Mouse (Mus musculus) induced T-regulatory cell, adult 2 months (primary cell): ENCODE results near the gene Col16a1.
A peak's percentile ranks its signal among the peaks of the same experiment; 100 is the strongest.

Experiments
- DNase-seq: peaks from one replicate; pipeline ENCODE4 v3.0.0-alpha.2; 2012; ENCODE audit warnings: low read depth

The Col16a1 gene

GRCm38 (mm10) chr4:130047331-130048202 is at the start of gene Col16a1:
Gene Col16a1 (plus strand): TSS chr4:130047840.
- DNase-seq = peak; percentile 15

GRCm38 (mm10) chr4:129998124-129998523 is 49.5 kb upstream of the Col16a1 start:
- no peak for DNase-seq

DNA sequence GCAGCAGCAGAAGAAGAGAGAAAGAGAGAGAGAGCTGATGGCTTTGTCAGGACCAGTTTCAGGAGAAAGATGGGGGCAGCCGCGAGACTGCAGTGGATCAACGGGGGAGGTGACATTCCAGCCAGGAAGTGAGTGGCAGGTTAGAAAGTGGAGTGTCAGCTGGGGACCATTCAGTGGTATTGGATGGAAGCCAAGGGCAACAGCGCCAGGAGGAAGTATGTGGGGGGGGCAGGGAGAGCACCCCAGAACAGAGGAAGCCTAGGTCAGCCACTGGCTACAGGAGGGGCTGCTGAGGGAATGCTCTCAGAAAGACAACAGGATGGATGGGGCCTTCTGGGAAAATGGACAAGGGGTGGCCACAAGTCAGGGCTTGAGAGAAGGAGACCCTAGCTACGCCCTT is 45.9 kb upstream of the Col16a1 start:
- no peak for DNase-seq

DNA sequence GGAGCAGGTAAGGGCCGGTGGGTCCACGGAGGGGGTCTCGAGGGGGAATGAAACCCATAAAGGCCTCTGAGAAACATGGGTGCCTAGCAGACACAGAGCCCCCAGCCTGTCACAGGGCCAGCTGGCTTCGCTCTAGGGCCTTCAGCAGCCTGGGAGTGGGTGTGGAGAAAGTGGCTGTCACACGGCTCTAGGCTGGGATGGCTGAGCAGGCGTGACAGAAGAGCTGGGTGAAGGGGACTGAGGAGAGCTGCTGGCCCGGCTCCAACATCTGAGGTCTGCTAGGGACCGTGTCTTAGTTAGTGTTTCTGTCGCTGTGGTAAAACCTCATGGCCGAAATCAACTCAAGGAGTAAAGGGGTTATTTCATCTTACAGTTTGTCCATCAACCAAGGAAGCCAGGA is 45.5 kb upstream of the Col16a1 start:
- no peak for DNase-seq

GRCm38 (mm10) chr4:130005593-130005992 is 42.0 kb upstream of the Col16a1 start:
- DNase-seq = peak; percentile 15

GRCm38 (mm10) chr4:130006533-130006932 is 41.1 kb upstream of the Col16a1 start:
- peak; percentile 12 for DNase-seq

DNA sequence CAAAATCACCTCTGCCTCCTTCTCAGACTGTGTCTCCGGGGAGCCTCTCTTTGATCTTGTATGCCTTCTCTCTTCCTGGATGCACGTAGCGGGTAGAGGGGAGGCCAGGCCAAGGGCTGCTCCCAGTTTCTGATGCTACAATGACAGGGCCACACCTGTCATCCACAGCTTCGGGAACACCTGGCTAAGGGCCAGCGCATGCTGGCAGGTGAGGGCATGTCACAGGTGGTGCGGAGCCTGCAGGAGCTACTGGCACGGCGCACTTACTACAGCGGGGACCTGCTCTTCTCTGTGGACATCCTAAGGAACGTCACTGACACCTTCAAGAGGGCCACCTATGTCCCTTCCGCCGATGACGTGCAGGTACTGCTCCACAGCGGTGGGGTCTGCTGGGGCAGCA is 38.6 kb upstream of the Col16a1 start:
- DNase-seq = no peak

- no peak for DNase-seq
Measured at GRCm38 (mm10) chr4:130010723-130011122, 36.9 kb upstream of the Col16a1 start.

DNA sequence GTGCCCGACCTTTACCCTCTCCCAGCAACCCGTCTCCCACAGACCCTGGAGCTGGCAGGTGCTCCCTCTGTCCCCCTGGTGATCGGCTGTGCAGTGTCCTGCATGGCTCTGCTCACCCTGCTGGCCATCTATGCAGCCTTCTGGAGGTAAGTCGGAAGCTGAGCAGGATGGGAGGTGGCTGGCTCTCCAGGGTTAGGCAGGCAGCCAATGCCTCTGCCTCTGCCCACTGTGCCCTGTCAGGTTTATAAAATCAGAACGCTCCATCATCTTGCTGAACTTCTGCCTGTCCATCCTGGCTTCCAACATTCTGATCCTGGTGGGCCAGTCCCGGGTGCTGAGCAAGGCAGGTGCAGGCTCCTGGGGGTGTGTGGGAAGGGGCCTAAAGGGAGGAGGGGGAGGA is 35.4 kb upstream of the Col16a1 start:
- no peak for DNase-seq

DNA sequence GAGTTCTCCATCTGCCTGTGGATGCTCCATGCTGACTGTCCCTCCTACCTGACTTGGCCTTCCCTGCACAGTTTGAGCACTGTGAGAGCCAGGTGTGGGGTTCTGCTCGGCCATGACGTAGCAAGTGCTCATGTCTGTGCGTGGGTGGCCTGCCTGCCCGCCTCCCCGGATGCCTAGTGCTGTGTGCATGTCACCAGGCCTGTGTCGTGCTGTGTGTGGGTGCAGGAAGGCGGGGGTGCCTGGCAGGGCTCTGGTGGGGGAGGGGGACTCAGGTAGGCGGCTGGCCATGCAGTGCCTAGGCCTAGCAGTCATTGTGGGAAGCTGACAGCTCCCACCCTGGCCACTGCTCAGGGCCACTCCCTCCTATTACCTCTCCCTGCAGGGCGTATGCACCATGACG is 34.5 kb upstream of the Col16a1 start:
- no peak for DNase-seq

GRCm38 (mm10) chr4:130016010-130016409 is 31.6 kb upstream of the Col16a1 start:
- no peak for DNase-seq

- DNase-seq = peak; percentile 29
Measured at GRCm38 (mm10) chr4:130017036-130017674, 30.5 kb upstream of the Col16a1 start.

DNA sequence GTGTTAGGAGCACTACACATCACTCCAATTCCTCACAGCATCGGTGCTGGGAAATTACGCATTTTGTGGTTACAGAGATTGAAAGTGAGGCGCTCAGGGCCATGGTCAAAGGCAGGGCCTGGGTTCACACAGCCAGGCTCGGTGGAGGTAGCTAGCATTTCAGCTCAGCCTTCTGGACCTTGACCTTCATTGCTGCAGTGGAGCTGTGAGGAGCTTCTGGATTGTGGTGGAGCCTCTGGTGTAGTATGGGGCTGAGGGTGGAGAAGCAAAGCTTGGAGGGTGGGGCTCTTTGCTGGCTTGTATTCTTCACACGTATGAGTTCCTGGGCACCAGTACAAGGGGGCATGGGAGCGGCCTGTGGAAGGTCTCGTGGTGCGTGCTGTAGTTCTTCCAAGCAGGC is 24.7 kb upstream of the Col16a1 start:
- no peak for DNase-seq

DNA sequence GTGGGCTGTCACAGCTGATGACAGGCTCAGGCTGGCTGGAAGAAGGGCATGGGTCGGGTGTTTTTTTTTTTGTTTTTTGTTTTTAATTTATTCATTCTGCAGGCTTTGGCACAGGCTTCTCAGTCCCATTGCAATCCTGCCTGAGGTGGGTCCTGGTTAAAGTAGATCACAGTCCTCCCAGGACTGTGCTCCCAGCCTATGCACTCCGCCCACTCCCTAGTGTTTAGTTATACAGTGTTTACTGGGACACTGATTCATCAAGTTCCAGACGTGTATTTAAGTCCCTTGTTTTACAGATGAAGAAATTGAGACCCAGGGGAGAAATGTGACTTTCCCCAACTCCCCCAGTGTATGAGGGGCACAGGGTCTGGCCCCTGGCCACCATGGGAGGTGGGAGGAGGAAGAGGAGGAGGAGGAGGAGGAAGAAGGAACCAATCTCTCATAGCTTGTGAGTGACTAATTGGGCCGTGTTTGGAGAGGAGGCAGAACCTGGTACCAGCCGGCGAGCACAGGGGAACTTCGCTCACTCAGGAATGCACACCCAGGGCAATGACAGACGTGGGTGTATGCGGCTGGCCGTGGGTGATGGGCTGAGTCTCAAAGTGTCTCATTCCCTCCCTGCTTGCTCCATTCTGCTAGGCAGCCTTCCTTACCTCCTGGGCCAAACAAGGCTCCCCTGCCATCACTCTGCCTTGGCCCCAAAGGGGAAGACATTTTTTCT is 24.0 kb upstream of the Col16a1 start:
- no peak for DNase-seq

GRCm38 (mm10) chr4:130025544-130025943 is 22.1 kb upstream of the Col16a1 start:
- no peak for DNase-seq

- DNase-seq = no peak
Measured at GRCm38 (mm10) chr4:130031146-130031545, 16.5 kb upstream of the Col16a1 start.

DNA sequence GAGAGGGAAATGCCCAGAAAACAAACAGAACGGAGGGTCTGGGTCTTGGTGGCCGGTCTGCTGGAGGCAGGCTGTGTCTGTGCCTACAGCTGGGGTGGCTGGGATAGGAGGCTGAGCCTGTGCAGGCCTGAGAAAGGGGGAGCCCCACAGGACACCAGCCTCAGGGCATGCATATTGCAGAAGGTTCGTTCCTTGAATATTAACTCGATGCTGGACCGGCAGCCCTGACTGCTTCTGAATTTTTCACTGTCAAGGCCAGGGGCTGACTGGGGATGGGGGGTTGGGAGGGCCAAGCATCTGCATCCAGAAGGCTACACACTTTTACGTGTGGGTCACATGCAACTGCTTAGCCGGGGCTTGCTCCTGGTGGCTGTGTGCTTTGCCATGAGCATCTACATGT is 14.1 kb upstream of the Col16a1 start:
- no peak for DNase-seq

DNA sequence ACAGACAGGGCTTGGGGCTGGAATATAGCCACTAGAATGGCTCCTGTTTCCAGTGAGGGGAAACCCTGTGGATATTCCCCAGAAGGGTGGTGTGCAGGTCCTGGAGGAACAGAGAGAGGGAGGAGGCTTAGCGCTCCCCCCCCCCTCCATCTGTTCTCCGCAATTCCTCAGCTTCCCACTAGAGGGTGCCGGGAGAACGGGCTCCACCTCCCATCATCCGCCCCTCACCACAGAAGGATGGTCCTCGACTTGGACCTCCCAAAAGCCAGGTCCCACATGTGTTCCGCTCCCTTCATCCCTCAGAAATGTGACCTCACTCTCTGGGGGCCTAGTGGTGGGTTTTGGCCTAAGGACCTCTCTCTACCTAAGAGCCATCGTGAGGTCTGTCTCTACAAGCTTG is 11.5 kb upstream of the Col16a1 start:
- DNase-seq = peak; percentile 71

DNA sequence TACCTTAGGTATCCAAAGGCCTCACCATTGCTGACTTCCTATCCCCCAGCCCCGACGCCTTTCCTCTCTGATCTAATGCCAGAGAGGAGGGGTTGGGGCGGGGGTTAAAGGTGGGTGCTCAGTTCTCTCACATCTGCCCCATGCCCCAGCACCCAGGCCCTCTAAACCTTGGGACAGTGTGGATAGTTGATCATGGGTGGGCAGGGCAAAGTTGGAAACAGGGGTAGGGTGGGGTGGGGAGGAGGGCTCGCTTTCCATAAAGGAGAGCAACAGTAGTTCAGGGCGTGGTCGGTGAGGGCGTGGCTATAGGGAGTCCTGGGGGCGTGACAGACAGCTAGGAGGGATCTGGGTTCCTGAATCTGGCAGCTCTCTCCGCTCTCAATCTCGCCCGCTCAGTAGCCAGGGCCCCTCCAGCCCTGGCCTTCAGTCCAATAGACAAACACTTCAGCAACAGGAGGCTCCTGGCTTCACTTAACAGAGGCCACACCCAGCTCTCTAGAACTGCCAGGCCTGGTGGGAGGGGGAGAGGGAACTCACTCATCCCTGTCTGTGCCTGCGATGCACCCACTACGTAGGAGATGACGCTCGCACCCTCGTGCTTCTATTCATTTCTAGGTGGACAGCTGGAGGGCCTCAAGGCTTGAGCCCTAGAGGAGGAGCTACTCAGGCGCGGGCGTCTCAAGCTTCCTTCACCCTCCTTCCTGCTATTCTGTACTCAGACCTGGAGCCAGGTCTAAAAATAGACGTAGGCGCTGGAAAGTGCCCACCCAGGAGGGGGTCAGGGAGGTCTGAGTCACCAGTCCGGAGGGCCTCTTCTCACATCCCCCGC is 10.9 kb upstream of the Col16a1 start:
- peak; percentile 39 for DNase-seq

DNA sequence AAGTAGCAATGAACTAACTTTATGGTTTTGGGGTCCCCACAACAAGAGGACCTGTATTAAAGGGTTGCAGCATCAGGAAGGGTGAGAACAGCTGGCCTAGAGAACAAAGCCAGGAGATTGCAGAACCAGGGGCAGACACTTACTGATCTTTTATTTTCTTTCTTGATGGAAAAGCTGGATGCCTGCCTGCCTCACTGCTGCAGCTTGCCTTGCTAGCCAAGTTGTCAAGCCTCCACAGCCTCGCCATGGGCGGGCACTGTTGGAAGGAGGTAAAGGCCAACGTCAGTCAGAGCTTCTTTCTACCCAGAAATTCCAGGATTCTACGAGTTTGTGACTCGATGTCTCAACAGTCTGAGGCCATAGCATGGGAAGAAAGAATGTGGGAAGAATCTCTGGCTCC is 8.3 kb upstream of the Col16a1 start:
- no peak for DNase-seq

GRCm38 (mm10) chr4:130041076-130041475 is 6.6 kb upstream of the Col16a1 start:
- no peak for DNase-seq

DNA sequence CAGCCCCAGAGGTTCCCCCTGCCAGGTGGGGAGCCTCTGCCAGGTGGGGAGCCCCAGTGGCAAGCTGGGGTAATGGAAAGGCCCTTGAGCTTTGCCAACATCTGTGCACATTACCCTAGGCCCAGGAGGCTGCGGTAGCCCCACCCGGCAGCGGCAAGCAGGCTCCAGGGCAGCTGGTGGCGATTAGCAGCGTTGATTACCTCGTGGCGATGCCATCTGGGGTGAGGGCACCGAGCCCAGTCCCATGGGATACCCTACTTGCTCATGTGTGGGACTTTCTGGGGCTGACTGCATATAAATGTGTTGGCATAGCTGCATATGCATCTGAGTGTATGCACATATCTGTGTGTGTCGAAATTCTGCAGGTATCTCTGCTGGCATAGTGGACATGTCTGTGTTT is 3.4 kb upstream of the Col16a1 start:
- DNase-seq = peak; percentile 15
